Mouse (Mus musculus) layer of hippocampus, adult 9-11 months (tissue): ENCODE data around the gene Mpp3.
A peak's percentile ranks its signal among the peaks of the same experiment; 100 is the strongest.
"Not testable (repeated sequence)": the region's sequence is repeated elsewhere in the genome, so short reads cannot be mapped to it uniquely, and the experiment has no call there.

Experiments
- DNase-seq: peaks from one replicate; pipeline ENCODE4 v3.0.0; 2022

The Mpp3 gene

GRCm38 (mm10) chr11:102008372-102008771, 19.9 kb downstream of the Mpp3 start:
- DNase-seq, result no peak

GRCm38 (mm10) chr11:102006688-102007087, 21.6 kb downstream of the Mpp3 start:
- no peak for DNase-seq

- DNase-seq, result no peak
These were observed 22.0 kb downstream of the Mpp3 start for GRCm38 (mm10) chr11:102006271-102006670.

DNA sequence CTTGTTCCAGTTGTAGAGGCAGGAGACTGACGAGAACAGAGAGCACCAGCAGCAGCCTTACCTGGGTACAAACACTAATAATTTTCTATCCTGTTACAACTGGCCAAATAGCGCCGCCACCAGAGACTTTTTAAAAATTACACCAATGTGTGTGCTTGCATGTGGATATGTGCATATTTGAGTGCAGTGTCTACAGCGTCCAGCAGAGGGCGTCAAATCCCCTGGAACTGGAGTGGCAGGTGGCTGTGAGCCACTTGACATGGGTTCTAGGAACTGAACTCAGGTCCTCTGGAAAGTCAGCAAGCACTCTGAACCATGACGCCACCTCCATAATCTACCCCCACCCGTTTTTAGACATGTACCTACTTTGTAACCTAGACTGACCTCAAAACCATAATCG, 24.0 kb downstream of the Mpp3 start:
- DNase-seq, result no peak

GRCm38 (mm10) chr11:101999466-101999865, 28.8 kb downstream of the Mpp3 start:
- DNase-seq, result no peak

DNA sequence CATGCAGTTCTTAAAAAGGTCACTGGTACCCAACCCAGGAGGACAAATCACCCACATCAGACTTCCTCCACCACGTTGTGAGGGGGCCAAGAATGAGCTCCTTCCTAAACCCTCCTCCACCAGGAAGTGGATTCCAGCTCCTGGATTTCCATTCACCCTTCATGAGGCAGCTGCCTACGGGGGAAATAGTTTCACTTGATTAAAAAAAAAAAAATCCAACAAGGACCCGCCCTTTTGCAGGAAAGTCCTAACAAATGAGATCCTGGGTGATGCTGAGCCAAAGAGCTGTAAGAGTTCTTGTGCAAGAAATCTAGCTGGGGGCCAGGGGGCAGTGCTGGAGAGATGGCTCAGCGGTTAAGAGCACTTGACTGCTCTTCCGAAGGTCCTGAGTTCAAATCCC, 30.0 kb downstream of the Mpp3 start:
- DNase-seq, result no peak

DNA sequence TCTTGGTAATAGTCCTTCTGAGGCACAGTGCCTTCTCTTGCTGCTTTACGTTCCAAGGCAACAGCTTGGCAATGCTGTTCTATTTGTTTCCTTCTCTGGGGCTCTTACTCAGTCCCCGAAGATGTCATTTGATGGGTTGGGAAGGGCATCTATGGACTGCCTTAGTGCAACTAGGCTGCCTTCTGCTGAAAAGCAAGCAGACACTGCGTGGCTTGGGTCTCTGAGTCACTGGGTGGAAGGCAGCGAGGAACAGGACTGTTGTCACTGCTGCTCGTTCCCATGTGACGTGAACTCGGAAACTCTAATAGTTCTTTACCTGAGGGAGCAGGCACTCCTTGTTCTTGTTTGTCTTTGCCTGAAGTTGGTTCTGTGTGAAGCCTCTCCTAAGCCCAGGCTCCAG, 32.3 kb downstream of the Mpp3 start:
- no peak for DNase-seq

DNA sequence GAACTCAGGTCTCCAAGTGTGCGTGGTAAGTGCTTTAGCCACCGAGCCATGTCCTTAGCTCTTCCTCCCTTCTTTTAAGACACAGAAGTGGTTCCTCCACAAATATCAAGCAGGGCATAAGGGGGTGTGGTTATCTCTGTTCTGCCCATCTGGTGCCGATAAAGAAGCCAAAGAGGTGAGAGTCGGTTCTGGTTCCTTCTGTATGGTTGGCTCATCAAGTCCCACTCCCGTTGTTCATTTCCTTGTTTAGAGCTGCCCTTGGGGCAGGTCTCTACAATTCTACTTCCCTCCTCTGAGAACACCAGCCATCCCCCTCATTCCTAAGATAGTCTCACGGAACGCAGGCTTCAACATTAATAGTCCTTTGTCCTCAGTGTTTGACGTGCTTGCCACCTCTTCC, 34.2 kb downstream of the Mpp3 start:
- no peak for DNase-seq

GRCm38 (mm10) chr11:101992411-101992810, 35.9 kb downstream of the Mpp3 start:
- no peak for DNase-seq

GRCm38 (mm10) chr11:101991813-101992212, 36.4 kb downstream of the Mpp3 start:
- no peak for DNase-seq

DNA sequence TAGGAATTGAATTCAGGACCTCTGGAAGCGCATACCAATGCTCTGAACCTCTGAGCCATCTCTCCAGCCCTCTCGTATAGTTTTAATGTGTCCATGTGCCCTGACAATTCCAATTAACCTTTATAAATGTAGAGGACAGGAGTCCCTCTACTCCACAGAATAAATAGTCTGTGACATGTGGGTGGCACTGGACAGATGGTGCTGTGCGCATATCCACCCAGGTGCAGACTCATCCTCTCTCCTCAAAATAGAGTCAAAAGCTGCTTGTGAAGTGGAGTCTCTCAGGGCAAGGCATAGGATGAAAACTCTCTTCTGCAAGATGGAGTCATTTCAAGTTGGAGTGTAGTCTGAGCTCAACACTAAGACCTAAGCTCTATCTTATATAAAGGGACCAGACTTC, 38.0 kb downstream of the Mpp3 start:
- no peak for DNase-seq

DNA sequence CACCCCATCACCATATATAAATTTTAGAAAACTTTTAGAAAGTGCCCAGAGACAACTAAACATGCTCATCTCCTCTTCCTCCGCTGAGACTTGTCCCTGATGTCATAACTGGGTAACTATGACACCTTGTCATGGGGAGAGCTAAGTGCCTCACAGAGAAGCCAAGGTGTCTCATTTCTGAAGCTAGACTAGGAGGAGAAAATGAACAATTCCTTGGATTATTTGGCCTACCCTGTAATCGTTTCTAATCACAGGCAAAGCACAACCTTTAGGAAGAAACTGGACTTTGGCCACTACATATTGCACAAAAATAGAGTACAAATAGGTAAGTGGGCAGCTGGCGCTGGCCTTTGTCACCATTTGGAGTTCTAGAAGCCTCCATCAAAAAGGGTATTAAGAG, 41.3 kb downstream of the Mpp3 start, which contains the start of gene Dusp3:
Dusp3 (minus strand) TSS at position 101 of the 400 bp plus-strand sequence.
- DNase-seq, result no peak

GRCm38 (mm10) chr11:101985990-101986389, 42.3 kb downstream of the Mpp3 start:
- DNase-seq, result peak; percentile 84

DNA sequence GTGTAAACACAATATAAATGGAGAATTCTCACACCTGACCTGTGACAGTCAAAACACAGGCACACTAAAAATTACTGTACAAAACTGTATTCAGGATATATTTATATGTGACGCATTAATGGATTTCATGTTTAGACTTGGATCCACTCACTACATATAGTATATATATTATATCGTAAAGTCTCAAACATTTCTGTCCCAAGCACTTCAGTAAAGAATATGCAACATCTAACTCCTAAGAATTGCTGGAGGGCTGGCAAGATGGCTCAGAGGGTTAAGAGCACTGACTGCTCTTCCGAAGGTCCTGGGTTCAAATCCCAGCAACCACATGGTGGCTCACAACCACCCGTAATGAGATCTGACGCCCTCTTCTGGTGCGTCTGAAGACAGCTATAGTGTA, 42.8 kb downstream of the Mpp3 start:
- DNase-seq, result not testable (repeated sequence)

DNA sequence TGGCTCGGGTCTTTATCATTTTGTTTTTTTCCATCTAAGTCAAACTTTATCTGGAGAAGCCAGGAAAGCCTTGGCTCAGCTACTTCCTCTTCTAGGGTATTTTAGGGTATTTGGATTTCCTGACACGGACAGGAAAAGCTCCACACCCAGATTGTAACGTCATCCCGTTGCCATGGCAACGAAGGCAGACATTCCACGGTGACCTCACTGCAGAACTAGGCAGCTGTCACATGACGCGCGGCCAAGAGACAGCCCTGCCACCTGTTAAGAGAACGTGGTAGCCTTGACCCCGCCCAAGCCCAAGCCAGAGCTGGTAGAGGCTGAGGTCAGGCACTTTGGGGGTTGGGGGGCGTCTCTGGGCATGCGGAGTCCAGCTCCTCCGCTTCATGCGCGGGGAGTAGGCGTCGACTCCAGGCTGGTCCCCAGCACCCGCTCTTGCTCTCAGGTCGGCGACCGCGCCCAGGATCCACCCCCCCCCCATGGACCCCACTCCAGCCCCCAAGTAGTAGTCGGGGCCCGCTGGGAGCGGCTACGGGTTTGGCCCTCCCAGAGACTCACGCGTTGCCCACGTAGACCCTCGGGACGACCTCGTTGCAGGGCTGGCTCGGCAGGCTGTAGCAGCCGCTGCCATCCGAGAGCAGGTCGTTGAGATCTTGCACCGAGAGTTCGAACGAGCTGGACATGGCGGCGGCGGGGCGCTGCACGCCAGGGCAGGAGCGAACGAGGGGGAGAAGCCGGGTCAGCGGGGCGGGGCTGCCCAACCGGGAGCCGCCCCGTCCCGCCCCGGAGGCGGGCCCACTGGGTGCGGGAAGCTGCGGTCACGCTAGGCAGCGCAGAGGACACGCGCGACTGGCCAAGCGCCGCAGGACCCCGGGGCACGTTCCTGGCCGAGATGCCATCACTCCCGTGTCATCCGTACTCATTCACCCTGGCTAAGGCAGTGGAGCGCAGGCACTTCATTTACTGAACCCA, 43.9 kb downstream of the Mpp3 start, which contains the start of gene Cfap97d1:
Cfap97d1 (plus strand) TSS at position 226 of the 972 bp plus-strand sequence.
- peak; percentile 98 for DNase-seq

GRCm38 (mm10) chr11:101983431-101983921, 44.8 kb downstream of the Mpp3 start:
- no peak for DNase-seq

DNA sequence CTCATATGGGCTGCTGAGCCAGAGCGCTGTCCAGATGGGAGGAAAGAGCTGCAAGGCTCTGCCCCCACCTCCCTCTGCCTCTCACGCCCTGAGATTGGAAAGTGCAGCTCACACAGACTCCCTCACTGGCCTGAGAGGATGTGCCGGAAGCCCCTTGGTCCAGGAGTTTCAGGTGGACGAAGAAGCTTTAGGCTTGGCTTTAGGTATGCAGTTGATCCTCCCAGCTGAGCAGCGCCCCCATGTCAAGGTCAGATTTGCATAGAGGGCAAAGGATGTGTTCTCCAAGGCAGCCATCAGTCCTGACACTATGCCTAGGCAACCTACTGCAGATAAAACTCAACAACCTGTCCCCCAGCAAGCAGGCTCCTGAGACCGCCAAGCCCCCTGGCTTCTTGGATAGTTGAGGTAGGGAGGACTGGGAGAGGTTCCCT, 45.3 kb downstream of the Mpp3 start:
- DNase-seq, result no peak

DNA sequence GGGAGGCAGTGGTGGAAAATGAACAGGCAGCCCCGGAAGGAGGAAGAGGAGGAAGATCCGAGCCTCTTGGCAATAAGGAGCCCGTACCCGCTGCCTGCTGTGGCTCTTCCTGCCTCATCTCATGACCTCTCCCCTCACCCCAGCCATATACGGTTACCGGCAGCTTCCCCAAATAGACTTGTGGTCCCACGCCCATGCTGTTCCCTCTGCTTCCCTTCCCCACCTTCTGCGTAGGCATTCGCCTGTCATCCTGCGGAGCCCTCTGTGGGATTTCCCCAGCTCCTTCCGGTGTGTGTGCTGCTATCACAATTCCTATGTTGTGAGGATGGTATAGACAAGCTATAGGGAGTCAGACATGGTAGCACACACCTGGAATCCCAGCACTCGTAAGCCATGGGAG, 46.4 kb downstream of the Mpp3 start:
- DNase-seq, result no peak

DNA sequence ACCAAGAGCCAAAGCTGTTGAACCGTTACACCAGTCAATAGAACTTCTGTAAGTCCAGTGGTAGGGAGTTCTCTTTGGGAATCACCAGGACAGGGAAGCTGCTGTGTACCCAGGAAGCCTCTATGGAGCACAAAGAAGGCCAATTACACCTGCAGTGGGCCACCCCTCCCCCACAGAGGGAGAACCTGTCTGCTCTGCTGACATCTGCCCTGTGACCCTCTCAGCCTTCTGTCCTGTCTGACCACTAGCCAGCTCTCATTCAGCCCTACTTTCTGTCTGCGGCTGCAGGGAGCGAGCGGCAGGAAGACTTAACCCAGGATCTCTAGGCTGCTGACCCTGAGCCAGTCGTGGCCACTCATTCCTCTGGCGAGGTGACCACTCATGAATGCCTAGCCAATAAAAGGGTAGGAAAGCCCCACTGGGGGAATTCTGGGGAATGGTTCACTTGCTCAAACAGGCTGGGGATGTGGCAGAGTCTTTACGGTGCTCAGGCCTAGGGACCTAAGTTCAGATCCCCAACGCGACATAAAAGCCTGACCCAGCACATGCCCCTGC, 47.6 kb downstream of the Mpp3 start:
- no peak for DNase-seq

DNA sequence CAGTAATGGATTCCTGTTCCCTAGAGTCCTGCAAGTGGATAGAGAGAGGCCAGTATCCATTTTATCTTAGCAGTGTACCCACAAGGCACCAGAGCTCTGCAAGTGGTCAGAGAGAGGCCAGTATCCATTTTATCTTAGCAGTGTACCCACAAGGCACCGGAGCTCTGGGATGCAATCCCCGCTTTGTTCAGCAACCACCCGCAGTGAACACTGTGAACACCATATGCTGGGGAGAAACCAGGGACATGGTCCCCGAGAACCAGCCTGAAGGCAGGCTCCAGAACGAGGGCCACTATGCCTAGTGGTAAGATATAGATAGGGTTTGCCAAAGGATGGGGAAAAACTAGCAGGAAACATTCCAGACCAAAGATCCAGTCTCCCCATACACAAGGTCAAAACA, 49.1 kb downstream of the Mpp3 start:
- no peak for DNase-seq

DNA sequence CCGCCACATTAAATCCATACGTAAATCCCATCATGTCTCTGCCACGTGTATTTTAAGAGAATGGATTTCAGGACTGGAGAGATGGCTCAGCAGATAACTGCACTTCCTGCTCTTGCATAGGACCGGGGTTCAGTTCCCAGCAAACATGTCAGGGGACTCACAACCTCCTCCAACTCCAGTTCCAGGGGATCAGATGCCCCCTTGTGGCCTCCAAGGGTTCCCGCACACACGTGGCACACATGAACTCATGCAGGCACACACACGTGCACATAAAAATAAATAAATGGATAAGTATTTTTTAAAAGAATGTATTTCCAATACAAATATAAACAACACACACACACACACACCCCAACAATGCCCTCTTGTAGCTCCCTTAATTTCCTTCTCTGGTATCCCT, 51.3 kb downstream of the Mpp3 start:
- DNase-seq, result no peak

DNA sequence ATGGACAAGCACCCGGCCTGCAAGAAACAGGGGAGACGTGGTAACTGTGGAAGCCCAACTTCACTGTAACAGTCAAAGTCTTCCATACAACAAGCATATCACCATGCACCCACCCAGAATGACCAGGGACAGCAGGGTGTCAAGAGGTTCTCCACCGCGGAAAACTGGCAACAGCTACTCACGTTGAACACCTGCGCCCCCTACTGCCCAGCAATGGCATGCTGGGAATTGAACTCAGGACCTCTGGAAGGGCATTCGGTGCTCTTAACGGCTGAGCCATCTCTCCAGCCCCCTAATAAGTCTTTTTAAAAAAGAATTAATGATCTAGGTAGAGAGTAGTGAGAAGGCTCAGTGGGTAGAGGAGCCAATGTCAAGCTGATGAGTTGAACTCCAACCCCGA, 53.3 kb downstream of the Mpp3 start:
- DNase-seq, result no peak

DNA sequence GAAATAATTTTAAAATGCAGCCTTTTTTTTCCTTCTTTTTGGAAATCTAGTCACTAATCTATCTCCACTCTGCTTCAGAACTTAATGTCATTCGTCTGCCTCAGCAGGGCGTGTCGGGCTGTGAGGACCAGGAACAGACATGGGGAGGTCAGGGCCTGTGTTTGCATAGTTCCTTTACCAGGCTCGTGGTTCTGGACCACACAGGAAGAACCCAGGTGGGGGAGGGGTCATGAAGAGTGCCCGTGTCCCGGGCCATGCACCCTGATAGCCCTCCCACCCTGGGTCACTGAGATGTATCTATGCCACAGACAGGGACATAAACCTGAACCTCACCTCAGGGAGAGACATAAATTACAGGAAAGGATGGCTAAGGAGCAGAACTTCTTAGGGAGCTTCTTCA, 54.1 kb downstream of the Mpp3 start:
- DNase-seq, result no peak

GRCm38 (mm10) chr11:101973496-101973895, 54.8 kb downstream of the Mpp3 start:
- no peak for DNase-seq
